Mouse (Mus musculus) Patski (cell line): ENCODE data around the gene Robo1. TPM values are rescaled to one million over a fixed set of nuclear protein-coding genes. Genes with fewer than 3 reads are reported as not detected.

Experiments used
- ATAC-seq: fragments of 100-300 bp; one replicate; pipeline ENCODE4 v1.8.0; 2021
- CTCF ChIA-PET: fragments of 350-600 bp; sonication (Branson Sonifier 250); formaldehyde crosslinking; loops from one replicate; lab custom pipeline; 2022; ENCODE audit warnings: inconsistent platforms; lab: Charles Lee
- POLR2A ChIA-PET: fragments of 350-600 bp; sonication (Branson Sonifier 250); formaldehyde crosslinking; loops from one replicate; lab custom pipeline; 2022; ENCODE audit warnings: antibody characterized with exemption, inconsistent platforms; lab: Charles Lee
- DNase-seq: peaks from one replicate; pipeline ENCODE4 v3.0.0-alpha.2; 2011; ENCODE audit warnings: low read depth, low spot score
- H3K27me3 ChIP-seq: fragments of 371-371 bp; one replicate; pipeline ENCODE4 v1.5.1; 2021
- CTCF ChIP-seq: fragments of 100-300 bp; IDR thresholded peaks from one replicate; pipeline ENCODE4 v1.5.1; 2021
- in situ Hi-C: fragments of 300-500 bp; cut with MboI; formaldehyde crosslinking; loops from 3 replicates; pipeline ENCODE4 v1.11.1; 2018; ENCODE audit warnings: low pct_unique_long_range_greater_than_20kb, mixed read lengths
- polyA plus RNA-seq: library from polyadenylated mRNA; unstranded; gene quantifications from one replicate; pipeline ENCODE4 v1.2.3, GENCODE M21; 2021

The Robo1 gene
- polyA plus RNA-seq, 1 experiment from 2014 or later: not detected

DNA sequence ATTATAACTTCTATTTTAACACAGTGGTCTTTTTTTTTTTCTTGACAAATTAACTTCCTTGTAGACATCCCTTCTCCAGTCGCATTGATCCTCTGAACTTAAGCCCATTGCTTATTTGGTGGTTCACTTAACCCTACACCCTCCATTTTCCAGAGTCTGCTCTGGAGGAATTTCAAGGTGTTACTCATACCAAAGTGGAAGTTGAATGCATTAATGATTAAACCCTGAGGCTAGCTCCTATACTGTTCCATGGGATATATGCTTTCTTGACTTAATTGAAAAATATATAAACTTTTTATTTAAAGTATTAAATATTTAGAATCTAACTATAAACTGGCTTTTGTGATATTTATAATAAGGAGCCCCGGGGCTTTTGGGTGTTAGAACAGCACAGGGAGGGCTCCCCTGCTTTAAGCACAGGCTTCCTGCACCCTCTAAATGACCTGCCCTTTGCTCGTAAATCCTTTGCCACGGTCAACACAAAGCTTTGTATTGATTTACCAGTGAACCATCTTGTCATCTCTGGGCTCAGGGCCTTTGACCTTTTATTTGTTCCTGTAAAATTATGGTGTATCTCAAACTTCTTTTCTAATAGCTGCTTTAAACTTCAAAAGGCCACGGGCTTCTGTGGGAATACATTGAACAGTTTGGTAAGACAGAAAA, 522.4 kb downstream of the Robo1 start:
- no peak for DNase-seq
- POLR2A ChIA-PET: no interaction called here

DNA sequence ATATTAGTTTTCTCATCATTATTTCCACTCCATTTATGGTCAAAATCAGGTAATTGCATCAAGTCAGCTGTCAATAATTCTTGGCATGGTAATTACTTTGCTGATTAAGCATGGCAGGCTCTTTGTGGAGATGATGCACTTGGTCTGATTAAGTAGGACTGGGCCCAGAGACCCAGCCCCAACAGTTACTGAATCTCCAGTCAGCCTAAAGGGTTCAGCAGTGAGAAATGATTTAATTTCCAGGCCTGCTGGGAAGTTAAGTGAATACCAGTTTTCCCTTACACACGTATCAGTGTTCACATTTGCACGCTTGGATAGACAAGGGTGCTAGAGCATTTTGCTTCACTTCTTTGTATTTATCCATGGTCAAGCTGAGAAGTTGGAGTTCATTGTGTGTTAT, 526.2 kb downstream of the Robo1 start:
- no peaks in the 10 kb centered on the region for H3K27me3 ChIP-seq
- in situ Hi-C loops: no loop called here
- ATAC-seq: no peak
- ChIA-PET POLR2A (no interaction called here), CTCF (no interaction called here)
- no peak for DNase-seq
- TF ChIP-seq CTCF: no peak

More for the DNA sequence above, 522.4 kb downstream of the Robo1 start:
- TF ChIP-seq CTCF: no peak
- in situ Hi-C loops: no loop called here
- no peaks in the 10 kb centered on the region for H3K27me3 ChIP-seq
- CTCF ChIA-PET: no interaction called here
- ATAC-seq: no peak

DNA sequence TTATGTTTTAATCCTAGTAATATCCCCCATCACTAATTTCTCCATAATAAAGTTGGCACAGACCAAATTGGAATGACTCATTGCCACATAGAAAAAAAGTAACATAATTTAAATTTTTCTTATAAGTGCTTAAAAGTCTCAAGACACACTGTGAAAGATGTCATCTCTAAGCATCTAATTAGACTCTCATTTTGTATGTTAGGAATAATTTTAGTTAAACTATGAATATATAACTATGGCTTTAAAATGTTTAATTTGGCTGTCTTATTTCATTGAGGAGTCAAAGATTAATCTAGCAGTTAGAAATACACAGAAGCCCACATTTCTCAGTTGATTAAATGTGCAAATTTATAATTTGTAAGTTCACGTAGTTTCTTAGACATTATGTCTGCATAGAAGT, 530.9 kb downstream of the Robo1 start:
- ATAC-seq (no peak), DNase-seq (no peak)
- no peaks in the 10 kb centered on the region for H3K27me3 ChIP-seq
- in situ Hi-C loops: no loop called here
- POLR2A ChIA-PET: no interaction called here
- CTCF ChIA-PET: no interaction called here
- TF ChIP-seq CTCF: no peak

DNA sequence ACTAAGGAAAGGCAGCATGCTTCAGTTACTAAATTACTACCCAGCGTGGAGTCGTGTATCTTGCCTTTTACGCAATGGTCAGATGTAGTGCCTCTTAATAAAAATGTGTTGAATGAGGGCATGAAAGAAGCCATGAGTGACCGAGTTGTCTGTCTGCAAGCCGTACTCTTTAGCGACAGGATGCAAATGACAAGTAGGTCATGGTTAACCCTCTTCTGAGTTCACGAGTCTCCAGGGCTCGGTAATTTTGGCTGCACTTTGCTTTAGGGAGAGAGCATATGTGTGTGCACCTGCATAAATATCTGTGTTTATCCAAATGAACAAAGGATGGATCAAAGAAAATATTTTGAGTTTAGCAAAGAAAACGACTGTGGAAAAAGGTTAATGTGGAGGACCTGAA, 533.0 kb downstream of the Robo1 start:
- H3K27me3 ChIP-seq: no peaks in the 10 kb centered on the region
- in situ Hi-C loops: no loop called here
- TF ChIP-seq CTCF: no peak
- no peak for DNase-seq
- ChIA-PET CTCF (no interaction called here), POLR2A (no interaction called here)
- no peak for ATAC-seq

DNA sequence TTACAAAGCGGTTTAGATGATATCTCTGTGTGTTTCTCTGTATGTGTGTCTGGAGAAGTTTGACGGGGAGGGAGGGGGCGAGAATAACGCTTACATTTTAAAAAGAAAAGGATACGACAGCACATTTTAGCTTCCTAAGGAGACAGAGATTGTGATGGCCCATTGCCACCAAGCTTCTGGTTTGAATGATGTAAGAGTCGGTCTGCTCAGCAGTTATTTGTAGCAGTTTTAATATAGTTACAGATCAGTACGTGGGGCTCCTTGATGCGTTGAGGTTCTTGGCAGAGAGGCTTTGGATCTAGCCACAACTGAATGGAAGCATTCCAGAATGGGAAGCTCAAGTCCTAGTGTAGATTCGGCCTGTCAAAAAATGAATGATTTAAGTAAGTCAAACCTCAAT, 546.0 kb downstream of the Robo1 start:
- ChIA-PET POLR2A (no interaction called here), CTCF (no interaction called here)
- ATAC-seq (no peak), DNase-seq (no peak)
- H3K27me3 ChIP-seq: peaks cover 7% of the 10 kb centered on the region
- TF ChIP-seq CTCF: no peak
- in situ Hi-C loops: no loop called here

DNA sequence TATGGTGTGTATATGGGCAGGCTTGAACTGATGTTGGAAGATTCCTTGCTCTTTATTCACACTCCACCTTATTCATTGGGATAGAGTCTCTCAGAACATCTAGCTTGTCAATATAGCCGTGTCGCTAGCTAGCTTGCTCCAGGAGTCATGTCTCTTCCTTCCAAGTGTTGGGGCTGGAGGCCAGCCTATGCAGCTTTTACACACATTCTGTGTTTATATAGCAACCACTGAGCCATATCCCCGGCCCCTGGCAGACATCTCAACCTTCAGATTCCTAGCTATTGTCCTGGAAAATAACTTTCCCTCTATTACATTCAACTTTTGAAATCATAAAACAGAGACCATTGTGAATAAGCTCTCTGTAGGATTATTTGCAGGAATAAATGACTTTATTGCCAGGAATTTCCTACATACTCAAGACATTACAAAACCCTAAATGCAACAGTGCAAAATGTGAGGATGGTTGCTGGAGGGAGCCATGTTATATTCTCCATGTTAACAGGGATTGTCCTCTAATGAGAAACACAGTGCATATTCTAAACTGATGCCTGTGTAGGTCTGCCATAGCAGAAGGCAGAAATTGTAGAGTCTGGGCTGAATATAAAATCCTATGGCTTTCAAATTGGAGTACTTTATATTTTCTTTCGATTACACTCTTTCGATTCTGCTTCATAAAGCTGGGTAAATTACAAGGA, 546.9 kb downstream of the Robo1 start:
- CTCF ChIA-PET: no interaction called here
- no peak for TF ChIP-seq CTCF
- no peaks in the 10 kb centered on the region for H3K27me3 ChIP-seq
- DNase-seq (no peak), ATAC-seq (no peak)
- POLR2A ChIA-PET: no interaction called here
- in situ Hi-C loops: no loop called here

DNA sequence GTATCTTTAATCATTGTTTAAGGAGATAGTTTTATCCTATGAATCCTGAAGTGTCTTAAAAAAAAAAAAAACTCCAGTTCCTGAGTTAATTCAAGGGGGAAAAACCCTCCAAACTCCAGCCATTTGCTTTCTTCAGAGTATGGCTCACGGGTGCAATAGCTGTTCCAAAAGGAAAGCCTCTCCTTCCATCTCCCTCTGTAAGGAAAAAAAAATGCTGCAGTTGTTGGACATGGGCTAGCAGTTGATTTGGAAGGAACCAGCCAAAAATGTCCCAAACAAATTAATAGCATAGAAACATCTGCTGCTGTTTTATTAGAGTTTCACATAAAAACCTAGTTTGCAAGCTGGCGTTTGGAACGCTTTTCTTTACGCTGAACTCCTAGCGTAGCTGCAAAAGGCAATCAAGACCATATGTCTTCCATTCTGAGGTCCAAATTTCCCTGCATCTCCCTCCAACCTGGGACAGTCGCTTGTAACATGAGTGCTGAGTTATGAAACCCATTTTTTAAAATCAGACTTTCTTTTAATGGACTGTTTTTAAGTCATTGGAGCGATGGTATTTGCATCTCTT, 553.7 kb downstream of the Robo1 start:
- DNase-seq (no peak), ATAC-seq (no peak)
- ChIA-PET POLR2A (no interaction called here), CTCF (no interaction called here)
- no peak for TF ChIP-seq CTCF
- in situ Hi-C loops: no loop called here
- no peaks in the 10 kb centered on the region for H3K27me3 ChIP-seq

DNA sequence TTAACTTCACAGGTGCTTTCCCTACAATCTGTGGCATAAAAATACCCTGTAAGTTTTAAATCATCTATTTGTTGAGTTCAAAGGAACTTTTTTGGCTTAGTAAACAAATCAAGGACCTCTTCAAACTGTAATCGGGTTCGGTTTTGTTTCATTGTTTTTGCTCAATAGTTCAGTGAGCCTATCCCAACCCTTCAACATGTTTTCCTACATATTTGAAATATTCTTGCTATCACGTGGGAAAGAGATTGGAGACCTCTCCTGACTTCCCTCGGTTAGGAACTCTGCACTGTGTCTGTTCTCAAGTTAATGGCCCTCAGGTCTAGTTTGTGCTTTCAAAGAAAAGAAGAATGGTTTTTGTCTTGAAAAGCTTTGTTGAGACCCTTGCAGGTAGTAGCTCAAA, 557.9 kb downstream of the Robo1 start:
- POLR2A ChIA-PET: no interaction called here
- ATAC-seq (no peak), DNase-seq (no peak)
- CTCF ChIA-PET: no interaction called here
- in situ Hi-C loops: no loop called here
- H3K27me3 ChIP-seq: peaks cover 3% of the 10 kb centered on the region
- no peak for TF ChIP-seq CTCF

DNA sequence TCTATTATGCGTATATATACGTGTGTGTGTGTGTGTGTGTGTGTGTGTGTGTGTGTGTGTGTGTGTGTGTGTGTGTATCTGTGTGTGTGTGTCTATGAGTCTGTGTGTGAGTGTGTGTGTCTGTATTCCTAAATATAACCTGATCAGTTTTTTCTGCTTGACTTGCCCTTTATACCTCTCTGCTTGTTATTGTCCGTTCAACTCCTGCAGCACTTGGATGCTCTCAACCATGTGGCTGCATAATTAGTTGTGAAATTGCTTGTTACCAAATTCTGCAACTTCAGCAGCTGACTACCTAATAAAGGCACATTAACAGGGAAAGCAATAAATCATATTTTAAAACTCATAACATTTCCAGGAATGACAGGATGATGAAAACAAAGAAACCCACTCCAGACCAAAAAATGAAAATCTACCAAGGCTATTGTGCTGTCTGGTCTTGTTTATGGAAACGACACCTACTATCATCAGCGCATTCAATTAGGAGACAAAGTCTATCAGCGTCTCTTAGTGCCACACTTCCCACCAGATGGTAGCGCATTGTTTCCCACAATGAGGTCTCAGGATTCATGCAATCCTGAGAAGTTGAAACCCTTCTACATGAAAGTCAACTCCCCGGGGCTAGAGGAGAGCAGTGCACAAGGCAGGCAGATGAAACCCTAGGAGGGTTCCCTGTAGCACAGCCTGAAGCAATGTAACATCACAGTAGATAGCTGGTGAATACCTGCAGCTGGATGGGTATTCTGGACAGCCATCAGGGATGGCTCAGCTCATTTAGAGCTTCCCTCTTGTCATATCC, 567.0 kb downstream of the Robo1 start:
- no peak for ATAC-seq
- peaks cover 4% of the 10 kb centered on the region for H3K27me3 ChIP-seq
- ChIA-PET POLR2A (no interaction called here), CTCF (interaction anchor here (1.0 kb wide), 1 partner anchor 14 kb away, joined by 3 read pairs; no protein-coding TSS in a partner anchor)
- in situ Hi-C loops: no loop called here
- DNase-seq: no peak
- no peak for TF ChIP-seq CTCF

DNA sequence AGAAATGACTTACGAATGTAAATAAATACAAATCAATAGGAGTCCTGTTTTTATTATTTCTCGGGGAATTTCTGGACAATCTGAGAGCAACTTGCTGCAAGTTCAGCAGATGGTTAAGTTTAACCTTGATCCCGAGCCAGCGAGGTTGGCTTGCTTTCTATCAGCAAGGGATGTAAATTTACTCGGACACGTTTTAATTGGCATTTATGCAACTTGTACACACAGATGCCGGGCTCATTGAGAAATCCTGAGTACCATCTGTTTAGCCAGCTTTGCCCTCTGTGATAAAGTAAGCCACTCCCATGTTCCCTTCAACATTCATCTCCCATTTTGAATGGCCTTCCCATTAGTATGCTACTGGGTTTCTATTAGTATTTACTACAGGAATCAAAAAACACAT, 580.0 kb downstream of the Robo1 start:
- DNase-seq (no peak), ATAC-seq (no peak)
- ChIA-PET CTCF (no interaction called here), POLR2A (no interaction called here)
- no peak for TF ChIP-seq CTCF
- in situ Hi-C loops: no loop called here
- peaks cover 4% of the 10 kb centered on the region for H3K27me3 ChIP-seq

DNA sequence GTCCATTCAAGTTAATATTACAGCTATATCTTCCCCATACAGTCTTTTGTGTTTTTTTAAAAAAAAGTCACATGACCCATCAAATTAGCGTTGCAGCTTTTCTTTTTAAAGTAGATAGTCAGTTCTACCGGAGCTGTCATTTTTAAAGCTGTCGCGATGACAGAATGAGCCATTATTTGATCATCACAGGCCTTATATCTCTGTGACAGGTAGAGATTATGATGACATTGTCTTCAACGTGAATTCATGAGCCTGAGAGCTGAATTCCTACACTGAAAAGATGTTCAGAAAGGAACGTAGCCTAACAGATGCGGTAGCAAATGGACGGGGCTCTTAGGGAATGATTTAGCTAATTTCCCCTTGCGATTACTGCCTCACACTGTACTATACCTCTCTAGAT, 581.3 kb downstream of the Robo1 start:
- ATAC-seq (no peak), DNase-seq (no peak)
- POLR2A ChIA-PET: no interaction called here
- no peak for TF ChIP-seq CTCF
- H3K27me3 ChIP-seq: peaks cover 4% of the 10 kb centered on the region
- in situ Hi-C loops: no loop called here
- CTCF ChIA-PET: interaction anchor here (1.0 kb wide), 1 partner anchor 13 kb away, joined by 3 read pairs; no protein-coding TSS in a partner anchor
